Mouse (Mus musculus) splenic B cell, adult 2 months (primary cell): ENCODE measurements around the gene Tctex1d1.
A peak's percentile ranks its signal among the peaks of the same experiment; 100 is the strongest.

ENCODE experiments used
- DNase-seq: peaks from one replicate; pipeline ENCODE4 v3.0.0-alpha.2; 2011; ENCODE audit warnings: low read depth, low spot score
- H3K27me3 ChIP-seq: 2 replicates; pipeline ENCODE4 v1.6.1; 2012; ENCODE audit warnings: mild to moderate bottlenecking, low read length, moderate library complexity, mixed read lengths; ENCODE audit not compliant: control insufficient read depth, poor library complexity, insufficient read depth, severe bottlenecking
- H3K36me3 ChIP-seq: 2 replicates; pipeline ENCODE4 v1.6.1; 2012; ENCODE audit warnings: mild to moderate bottlenecking, low read length, moderate library complexity, mixed read lengths; ENCODE audit not compliant: control insufficient read depth, poor library complexity, insufficient read depth, severe bottlenecking

The Tctex1d1 gene

GRCm38 (mm10) chr4:103005190-103005945, 27.0 kb downstream of the Tctex1d1 start:
- DNase-seq, result no peak
- Histone ChIP-seq H3K36me3 (no peaks in the 10 kb centered on the region), H3K27me3 (no peaks in the 10 kb centered on the region)

GRCm38 (mm10) chr4:103006266-103006665, 27.9 kb downstream of the Tctex1d1 start:
- Histone ChIP-seq H3K36me3 (no peaks in the 10 kb centered on the region), H3K27me3 (no peaks in the 10 kb centered on the region)
- no peak for DNase-seq

GRCm38 (mm10) chr4:103006943-103007418, 28.6 kb downstream of the Tctex1d1 start:
- no peak for DNase-seq
- Histone ChIP-seq H3K36me3 (no peaks in the 10 kb centered on the region), H3K27me3 (no peaks in the 10 kb centered on the region)

- no peaks in the 10 kb centered on the region for H3K27me3 ChIP-seq
- no peak for DNase-seq
- H3K36me3 ChIP-seq, result no peaks in the 10 kb centered on the region
Measured at GRCm38 (mm10) chr4:103010734-103011133, 32.3 kb downstream of the Tctex1d1 start.

GRCm38 (mm10) chr4:103011823-103012222, 33.4 kb downstream of the Tctex1d1 start:
- no peak for DNase-seq
- no peaks in the 10 kb centered on the region for H3K27me3 ChIP-seq
- no peaks in the 10 kb centered on the region for H3K36me3 ChIP-seq

- DNase-seq, result no peak
- Histone ChIP-seq H3K27me3 (no peaks in the 10 kb centered on the region), H3K36me3 (no peaks in the 10 kb centered on the region)
Measured at GRCm38 (mm10) chr4:103013490-103013889, 35.1 kb downstream of the Tctex1d1 start.

- no peaks in the 10 kb centered on the region for H3K36me3 ChIP-seq
- H3K27me3 ChIP-seq, result no peaks in the 10 kb centered on the region
- DNase-seq, result no peak
Measured at GRCm38 (mm10) chr4:103026621-103027020, 48.2 kb downstream of the Tctex1d1 start, which contains the start of gene Insl5. Insl5 (minus strand) TSS chr4:103026842.

GRCm38 (mm10) chr4:103027745-103028144, 49.3 kb downstream of the Tctex1d1 start:
- H3K27me3 ChIP-seq, result no peaks in the 10 kb centered on the region
- no peaks in the 10 kb centered on the region for H3K36me3 ChIP-seq
- DNase-seq, result no peak

GRCm38 (mm10) chr4:103028177-103029088, 50.0 kb downstream of the Tctex1d1 start:
- Histone ChIP-seq H3K27me3 (no peaks in the 10 kb centered on the region), H3K36me3 (no peaks in the 10 kb centered on the region)
- DNase-seq, result no peak

- Histone ChIP-seq H3K27me3 (no peaks in the 10 kb centered on the region), H3K36me3 (no peaks in the 10 kb centered on the region)
- no peak for DNase-seq
Measured at GRCm38 (mm10) chr4:103039103-103039837, 60.9 kb downstream of the Tctex1d1 start.

GRCm38 (mm10) chr4:103039838-103040191, 61.4 kb downstream of the Tctex1d1 start:
- Histone ChIP-seq H3K36me3 (no peaks in the 10 kb centered on the region), H3K27me3 (no peaks in the 10 kb centered on the region)
- no peak for DNase-seq

- DNase-seq, result peak; percentile 7
Measured at GRCm38 (mm10) chr4:103042997-103043396, 64.6 kb downstream of the Tctex1d1 start.

GRCm38 (mm10) chr4:103048046-103048445, 69.6 kb downstream of the Tctex1d1 start:
- Histone ChIP-seq H3K27me3 (no peaks in the 10 kb centered on the region), H3K36me3 (no peaks in the 10 kb centered on the region)
- DNase-seq, result no peak

More at GRCm38 (mm10) chr4:103042997-103043396, 64.6 kb downstream of the Tctex1d1 start:
- no peaks in the 10 kb centered on the region for H3K36me3 ChIP-seq
- no peaks in the 10 kb centered on the region for H3K27me3 ChIP-seq
